Mouse (Mus musculus) lung, postnatal 25 days (tissue): ENCODE data around the gene Kdm8.
A peak's percentile ranks its signal among the peaks of the same experiment; 100 is the strongest.
"Not testable (repeated sequence)": the region's sequence is repeated elsewhere in the genome, so short reads cannot be mapped to it uniquely, and the experiment has no call there.

ENCODE experiments used
- DNase-seq: peaks from one replicate; pipeline ENCODE4 v3.0.0; 2022; ENCODE audit warnings: low spot score

Kdm8 gene

DNA sequence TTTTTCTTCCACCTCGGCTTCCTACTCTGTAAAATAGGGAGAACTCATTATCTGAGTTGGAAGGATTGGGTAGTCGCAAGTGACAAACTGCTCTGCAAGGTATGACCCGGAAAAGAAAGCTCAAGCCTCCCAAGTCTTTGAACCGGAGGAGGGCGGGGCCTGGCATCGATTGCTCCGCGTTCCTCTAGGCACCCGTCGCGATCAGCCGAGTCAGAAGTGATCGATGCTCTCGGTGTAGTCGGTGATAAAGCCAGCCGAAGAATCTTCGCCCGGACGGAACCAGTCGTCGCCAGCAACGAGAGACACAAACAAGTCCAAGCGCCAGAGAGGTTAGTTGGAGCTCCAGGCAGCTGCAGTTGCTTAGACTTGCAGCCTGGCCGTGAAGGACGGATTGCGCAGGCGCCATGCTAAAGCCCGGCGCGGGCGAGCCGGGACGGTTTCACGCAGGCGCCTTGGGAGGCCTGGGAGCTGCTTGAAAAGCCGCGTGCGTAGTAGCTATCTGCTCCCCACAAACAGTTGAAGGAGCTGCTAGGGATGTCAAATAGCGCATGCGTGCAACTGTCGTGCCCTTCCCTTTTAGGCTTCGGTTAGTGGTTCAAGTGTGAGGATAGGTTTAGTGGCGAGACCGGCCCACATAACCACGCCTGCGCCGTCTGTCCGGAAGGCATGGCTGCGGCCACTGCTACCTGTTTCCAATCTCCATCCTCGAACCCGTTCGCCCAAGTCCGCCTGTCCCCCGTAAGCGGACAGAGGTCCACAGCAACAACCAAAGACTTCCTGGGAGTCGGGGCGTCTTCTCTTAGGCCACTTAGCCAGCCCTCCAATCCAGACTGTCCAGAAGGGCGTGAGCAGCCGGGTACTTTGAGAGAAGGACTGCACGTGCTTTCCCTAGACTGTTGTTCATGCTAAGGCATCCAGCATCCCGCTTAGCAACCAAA is at the start of gene Kdm8:
Kdm8 (plus strand) TSS at position 213 of the 938 bp plus-strand sequence.
- peak; percentile 94 for DNase-seq

DNA sequence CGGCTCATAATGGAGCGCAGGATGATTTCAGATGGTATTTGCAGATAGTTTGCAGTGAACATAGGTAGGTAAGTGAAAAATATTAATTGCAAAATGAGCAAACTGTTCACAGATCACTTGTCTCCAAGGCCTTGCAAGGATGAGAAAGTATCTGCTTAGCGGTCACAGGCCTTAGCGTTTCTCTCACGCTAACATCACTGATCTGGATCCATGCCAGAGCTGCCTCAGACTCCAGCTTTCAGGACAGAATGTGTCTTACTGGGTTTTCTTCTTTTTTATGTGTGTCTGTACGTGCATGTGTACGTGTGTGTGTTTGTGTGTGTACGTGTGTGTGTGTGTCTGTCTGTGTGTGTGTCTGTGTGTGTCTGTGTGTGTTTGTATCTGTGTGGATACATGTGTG is 46.4 kb upstream of the Kdm8 start:
- no peak for DNase-seq

DNA sequence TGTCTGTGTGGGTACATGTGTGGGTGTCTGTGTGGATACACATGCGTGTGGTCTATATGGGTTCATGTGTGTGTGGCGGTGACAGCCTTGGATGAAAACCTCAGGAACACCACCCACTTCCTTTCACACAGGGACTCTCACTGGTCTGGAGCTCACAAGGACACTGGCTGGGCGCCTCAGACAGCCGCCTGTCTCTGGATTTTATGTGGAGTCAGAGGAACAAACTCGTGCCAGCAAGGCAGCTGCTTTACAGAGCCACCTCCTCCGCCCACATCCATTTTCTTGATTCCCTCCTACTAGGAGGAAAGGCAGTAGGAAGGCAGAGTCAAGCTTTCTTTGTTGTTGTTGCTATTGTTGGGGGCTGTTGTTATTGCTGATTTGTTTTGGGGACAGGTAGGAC is 45.8 kb upstream of the Kdm8 start:
- peak; percentile 4 for DNase-seq

DNA sequence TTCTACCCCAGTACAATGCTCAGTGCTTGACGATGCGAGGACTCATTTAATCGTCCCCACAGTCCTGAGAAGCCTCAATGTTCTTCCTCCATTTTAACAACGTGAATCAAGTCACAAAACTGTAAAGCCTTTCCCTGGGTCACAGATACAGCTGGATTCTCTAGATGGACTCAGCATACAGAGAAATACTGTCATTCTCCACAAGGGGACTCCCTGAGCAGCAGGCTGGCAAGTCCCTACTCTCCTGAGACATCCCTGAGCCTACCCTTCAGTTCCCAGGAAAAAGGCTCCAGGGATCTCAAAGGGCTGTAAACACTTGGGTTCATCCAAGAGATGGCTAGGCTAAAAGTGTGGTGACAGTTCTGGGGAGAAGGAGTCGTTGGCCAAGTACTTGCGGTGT is 37.3 kb upstream of the Kdm8 start:
- no peak for DNase-seq

DNA sequence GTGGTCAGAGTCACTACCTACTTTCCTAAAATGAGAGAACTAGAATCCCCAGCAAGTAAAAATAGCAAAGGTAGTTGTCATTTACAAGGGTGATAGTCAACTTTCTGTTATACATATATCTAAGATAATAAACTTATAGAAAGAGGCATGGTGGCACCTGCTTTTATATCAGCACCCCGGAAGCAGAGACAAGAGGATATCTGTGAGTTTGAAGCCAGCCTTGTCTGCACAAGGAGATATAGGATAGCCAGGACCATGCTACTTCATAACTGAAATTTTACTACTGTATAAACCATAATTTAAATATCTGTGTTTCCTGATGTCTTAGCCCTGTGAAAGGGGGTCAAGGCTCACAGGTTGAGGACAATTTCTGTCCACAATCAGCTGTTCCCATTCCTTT is 29.4 kb upstream of the Kdm8 start:
- no peak for DNase-seq

DNA sequence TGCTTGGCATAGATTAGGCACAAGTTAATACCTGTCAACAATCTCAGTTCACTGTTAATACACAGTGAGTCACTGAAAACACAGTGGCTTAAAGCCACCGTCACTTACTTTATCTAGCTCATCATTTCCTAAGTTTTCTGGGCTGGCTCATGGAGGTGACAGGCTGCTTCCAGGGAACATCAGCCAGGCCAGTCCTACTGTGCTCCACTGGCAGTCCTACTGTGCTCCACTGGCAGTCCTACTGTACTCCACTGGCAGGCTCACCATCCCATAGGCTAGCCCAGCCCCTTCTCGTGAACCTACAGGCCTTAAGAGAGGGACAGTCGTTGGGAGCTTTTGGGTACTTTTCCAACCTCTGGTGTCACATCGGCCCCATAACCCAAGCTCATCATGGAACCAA is 28.7 kb upstream of the Kdm8 start:
- no peak for DNase-seq

DNA sequence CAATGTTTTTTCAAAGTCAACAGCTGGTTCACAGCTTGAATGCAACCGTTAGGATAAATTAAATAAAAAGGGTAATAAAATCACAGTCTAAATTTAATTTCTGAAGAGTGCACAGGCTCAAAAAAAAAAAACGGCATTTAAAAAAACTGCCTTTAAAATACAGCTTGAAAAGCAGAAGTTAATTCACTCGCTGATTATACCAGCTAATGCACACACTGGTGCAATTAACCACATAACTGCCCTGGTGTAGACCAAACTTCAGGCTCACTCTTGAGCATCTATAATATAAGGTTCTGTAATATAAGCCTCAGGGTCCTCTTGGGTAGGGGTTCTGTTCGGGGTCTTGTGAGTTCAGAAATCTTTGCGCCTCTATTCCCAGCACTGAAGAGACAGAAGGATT is 27.7 kb upstream of the Kdm8 start:
- DNase-seq, result no peak

DNA sequence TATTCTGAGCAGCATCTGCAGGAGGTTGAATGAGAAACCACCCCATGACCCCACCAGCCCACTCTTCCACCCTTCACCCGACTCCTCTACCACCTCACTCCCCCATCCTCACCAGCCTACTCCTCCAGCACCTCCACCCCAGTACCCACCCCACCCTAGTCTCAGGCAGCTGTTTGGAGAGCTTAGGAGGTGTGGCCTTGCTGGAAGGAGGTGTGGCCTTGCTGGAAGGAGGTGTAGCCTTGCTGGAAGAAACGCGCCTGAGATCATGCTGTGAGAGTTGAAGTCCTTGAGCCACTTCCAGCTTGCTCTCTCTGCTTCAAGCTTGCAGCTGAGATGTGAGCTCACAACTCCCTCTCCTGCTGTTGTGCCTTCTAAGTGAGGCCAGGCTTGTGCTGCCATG is 26.1 kb upstream of the Kdm8 start:
- DNase-seq, result no peak

DNA sequence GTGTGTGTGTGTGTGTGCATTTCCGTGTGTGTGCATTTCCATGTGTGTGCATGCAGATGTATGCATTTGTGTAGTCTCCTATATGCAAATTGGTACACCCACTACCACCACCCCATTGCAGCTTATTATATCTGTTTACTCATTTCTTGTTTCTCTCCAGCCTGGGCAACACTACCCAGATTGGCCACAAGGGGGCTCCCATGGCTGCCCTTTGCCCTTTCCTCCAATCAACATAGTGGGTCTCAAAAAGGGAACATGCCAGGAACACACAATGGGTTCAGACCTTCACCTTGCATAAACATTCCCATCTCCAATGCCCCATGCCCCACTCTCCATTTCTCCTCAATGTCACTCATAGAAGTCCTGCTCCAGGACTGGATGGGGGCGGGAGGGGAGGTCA is 24.3 kb upstream of the Kdm8 start:
- peak; percentile 41 for DNase-seq

DNA sequence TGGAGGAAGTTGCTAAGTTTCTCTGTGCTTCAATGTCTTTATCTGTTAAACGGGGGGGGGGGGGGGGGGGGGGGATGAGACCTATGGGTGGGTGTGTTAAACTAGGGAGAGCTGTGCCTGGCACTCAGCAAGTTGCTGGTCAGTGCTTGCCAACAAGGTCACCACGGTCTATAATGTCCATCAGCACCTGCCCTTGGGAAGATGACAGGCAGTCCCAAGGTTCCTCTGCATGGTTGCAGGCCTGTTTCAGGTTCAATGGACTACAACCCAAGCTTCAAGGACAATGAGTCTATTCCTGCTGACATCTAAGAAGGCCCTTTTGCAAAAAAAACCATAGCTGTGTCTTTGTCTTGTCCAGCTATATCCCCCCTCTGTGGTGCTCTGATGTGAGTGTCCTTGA is 22.6 kb upstream of the Kdm8 start:
- DNase-seq, result no peak

DNA sequence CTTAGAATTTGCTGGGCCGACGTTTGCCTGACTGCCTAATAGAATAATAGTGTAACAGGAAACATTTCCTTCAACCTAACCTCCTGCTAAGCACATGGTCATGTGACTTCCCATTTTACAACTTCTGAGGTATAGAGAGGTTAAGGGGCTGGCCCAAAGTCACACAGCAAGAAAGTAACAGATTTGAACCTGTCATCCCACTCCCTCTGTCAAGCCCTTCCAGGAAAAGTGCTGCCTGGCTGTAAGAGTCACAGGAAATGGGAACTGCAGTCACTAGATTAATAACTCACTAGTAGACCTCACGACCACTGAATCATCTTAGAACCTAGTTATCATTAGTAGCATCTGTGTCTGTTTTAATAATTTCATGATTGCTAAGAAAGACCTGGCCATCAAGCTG is 21.4 kb upstream of the Kdm8 start:
- no peak for DNase-seq

DNA sequence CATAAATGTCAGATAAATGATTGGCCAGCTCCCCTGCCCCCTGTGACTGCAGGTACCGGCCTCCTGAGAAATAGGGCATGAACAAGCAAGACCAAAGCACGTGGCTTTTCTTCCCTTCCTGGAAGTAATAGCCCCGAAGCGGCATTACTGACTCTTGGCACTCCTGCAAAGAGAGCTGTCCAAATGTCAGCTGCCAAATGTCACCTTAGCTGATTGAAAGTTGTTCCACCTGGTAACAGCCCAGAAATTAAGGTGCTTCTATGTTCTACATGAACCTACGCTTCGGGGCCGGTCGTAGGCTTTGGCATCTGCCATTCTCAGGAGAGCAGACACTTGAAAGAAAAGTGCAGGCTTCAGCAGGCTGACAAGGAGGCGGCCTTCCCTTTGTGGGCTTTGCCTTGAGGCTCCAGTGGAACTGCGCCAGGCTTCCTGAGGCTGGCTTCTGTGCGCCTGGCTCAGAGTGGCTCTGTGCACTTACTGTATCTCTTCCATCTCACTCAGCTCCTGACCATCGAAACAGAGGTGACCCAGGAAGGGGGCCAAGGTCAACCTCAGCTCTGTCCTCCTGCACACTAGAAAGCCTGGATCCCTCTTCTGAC is 16.9 kb upstream of the Kdm8 start:
- peak; percentile 36 for DNase-seq

DNA sequence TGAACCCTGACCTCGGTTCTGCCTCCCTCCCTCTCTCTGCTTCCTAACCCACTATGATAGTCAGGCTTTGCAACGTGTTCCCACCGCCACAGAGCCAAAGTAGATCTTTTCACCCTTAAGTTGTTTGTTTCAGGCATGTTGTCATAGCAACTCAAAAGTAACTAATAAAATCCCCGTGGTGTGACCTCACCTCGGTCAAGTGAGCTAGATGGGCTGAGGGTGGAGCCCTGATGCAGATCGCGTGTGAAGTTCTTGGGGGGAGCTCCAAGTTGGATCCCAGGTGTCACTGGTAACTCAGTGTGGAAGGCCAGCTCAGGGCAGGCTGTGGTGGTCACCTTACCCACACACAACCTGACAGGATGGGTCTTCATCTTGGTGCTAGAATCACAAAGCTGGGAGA is 16.1 kb upstream of the Kdm8 start:
- DNase-seq, result no peak

DNA sequence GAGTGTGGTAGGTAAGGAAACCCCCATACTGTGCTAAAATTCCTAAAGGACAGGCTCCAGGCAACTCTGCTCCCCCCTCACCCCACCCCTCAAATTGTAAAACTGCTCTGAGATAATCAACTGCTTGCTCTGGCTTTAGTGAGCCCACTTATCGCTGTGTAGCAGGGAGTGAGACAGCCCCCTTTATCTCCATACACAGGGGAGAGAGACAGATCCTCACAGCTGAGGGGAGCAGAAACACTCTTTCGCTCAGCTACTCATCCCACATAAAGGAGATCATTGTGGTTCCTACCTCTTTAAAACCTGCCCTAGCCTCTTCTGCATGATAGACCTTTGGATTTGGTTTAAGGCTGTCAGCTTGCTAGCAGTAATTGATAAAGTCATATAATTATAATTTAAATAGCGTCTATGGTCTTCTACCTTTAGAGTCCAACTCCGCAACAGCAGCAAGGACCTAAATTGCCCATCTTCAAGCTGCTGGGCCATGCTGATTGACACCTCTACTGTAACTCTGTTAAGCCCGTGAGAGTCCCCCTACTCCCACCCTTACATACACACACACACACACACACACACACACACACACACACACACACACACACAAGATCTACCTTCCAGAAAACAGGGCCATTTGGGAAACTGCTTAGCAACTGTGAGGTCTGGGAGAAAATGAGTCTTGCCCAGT is 15.5 kb upstream of the Kdm8 start:
- DNase-seq, result not testable (repeated sequence)

DNA sequence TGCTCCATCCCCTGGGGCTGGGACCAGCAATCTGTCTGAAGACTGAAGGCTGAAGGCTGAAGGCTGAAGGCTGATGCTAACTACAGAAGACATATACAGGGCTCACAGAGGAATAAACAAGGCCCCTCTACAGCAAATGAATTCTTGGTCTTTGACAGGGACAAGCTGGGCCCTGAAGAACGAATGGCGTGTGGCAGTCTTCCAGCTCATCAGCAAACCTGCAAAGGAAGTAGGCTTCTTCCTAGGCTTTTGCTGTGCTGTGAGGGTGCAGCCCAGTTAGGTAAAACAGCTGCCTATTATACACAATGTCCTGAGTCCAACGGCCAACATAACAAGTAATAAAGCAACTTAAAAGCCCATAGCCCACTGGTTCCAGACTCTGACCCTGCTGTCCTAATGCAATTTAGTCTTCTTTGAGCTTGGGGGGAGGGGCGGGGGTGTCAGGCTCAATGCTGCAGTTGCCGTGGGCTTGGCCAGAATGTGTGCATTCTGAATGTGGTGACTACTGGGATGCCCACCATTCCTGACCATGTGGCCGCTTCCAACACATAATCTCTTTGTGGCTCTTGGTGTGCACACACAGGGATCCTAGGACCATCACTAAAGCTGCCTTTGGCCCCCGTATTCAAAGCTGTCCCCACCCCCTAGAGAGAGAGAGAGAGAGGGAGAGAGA is 14.2 kb upstream of the Kdm8 start:
- DNase-seq, result no peak

DNA sequence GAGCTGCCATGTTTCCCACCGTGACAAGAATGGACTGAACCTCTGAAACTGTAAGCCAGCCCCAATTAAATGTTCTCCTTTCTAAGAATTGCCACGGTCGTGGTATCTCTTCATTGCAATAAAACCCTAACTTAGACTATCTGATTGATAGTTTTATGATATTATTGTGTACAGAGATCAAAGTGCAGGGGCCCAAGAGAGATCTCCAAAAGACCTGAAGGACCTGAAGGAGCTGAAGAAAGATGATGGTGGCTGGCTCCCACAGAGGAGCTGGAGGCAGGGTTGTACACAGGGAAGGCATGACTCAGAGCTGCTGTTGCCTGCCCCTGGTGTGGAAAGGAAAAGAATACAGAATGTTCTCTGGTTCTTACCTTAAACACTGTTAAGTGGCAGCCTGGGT is 10.6 kb upstream of the Kdm8 start:
- no peak for DNase-seq

DNA sequence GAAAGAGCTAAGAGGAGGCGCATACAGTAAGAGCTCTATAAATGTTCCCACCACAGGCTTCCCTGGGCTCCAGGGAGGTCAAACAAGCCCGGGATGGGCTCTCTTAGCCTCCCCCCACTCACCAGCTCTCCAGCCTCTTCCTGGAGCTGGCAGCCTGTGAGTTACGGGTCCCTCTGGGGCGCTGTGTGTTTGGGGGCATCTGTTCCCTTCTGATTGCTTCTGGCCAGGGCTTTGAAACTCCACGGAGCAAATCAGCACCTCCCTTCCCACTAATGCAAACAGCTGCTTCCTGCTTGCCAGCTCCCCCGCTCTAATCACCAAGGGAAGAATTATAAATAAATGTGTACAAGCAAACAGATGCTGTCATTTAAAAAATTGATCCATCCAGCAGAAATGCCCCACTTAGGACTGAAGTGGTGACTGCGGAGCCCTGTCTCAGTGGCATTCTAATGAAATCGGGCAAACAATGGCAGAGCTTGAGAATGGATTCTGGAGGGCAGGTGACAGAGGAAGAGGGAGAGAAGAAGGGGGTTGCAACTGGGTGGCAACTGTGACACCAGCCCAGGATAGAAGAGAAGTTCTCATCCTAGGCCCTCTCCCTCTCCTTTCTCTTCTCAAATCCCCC is 9.7 kb upstream of the Kdm8 start:
- no peak for DNase-seq

DNA sequence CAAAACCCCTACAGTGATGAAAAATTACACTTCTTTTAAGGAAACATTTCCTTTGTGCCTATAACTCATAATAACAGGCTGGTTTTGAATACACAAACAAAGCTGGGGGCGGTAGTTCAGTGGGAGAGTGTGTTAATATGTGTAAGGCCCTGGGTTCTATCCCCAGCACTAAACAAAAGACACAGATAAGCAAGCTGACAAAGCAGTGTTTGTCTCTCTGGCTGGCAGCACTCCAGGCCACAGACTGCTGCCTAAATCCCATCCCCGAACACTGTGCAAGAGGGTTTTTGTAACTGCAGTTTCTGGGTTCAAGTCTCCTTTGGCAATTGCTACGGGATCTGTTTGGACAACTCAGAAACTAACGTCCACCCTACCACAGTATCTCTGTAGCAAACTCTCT is 2.2 kb upstream of the Kdm8 start:
- DNase-seq, result no peak

DNA sequence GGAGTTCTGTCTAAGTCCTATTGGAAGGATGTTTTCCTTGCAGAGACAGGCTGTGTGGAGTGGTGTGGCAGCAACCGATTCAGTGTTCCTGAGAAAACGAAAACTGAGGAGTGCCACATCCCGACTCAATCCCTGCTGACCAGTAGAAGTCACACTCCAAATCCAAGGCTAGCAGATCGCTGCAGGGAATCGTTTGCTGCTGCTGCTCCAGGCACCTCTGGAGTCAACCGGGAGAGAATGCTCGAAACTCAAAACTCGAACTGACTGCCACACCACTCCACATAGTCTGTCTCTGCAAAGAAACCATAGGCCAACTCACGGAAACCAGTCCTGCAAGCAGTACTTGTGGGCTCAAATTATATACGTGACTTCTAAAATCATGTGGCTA is 406 bp upstream of the Kdm8 start:
- no peak for DNase-seq

DNA sequence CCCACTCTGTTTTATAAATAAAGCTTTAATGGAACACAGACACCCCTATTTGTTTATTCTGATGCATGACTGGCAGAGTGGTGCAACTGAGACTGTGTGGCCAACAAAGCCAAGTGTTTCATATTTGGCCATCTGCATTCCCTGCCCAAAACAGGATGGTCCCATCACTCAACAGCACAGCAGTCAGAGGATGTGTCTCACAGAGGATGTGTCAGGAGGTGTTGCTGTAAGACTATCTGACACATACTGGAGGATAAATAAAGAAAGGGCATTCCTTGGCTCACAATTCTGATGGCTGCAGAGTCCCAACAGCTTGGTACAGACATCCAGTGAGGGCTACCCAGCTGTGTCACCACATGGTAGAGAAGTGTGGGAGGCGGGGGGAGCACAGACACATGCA is 6.2 kb downstream of the Kdm8 start:
- DNase-seq, result peak; percentile 57

DNA sequence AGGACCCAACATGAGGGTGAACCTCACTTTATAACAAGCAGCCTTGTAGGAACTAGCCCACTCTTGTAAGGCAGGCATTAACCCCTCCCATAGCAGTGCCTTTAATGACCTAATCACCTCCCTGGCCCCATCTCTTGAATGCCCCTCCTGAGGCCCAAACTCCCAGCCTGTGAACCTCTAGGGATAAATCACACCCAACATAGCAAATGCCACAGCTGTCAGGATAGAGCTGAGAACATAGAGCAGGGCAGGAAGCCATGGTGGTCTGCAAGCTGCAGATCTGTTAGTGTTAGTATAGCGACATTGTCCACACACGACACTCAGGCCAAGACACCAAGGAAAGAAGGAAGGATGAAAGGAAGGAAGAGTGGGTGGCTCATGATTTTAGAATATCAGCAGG is 6.6 kb downstream of the Kdm8 start:
- DNase-seq, result no peak

DNA sequence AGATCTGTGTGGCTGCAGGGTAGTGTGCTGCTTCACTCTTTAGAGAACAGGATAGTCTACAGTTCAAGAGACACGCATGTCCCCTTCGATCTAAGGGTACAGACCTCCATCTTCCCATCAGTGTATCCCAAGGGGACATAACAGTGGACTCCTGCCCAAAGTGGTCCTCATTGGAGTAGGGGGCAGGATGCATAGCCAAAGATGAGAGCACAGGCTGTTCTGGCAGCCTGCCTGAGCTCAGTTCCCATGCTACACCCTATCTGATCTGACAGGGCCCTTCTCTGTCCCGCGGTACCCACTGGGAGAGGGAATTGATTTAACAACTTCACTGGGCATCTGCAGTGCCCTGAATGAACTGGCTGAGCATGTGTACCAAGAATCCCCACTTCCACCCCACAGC is 9.2 kb downstream of the Kdm8 start:
- DNase-seq, result no peak
